Mouse (Mus musculus) ovary, postnatal 14 days (tissue): ENCODE results near the gene Serpinb1a.

Experiments used
- DNase-seq: peaks from one replicate; pipeline ENCODE4 v3.0.0; 2022; ENCODE audit warnings: low spot score

The Serpinb1a gene

GRCm38 (mm10) chr13:32834513-32834912 is 16.5 kb downstream of the Serpinb1a start:
- no peak for DNase-seq

DNA sequence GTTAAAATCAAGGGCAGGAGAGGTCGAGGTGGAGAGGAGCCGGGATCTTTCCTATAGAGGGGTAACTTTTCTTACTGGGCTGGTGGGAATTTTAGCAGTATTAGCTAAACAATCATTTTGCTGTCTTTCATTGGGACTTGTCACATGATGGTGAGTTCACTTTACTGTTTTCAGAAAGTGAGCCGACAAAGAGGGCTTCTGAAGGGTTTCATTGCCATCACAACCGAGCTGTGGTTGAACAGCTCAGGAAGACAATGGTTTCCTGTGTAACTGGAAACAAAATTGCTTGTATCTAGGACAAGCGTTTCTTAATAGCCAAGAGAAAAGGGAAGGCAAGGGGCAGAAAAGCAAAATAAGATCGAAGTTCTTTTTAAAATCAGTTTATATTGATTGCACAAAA is 17.7 kb downstream of the Serpinb1a start:
- DNase-seq = no peak

DNA sequence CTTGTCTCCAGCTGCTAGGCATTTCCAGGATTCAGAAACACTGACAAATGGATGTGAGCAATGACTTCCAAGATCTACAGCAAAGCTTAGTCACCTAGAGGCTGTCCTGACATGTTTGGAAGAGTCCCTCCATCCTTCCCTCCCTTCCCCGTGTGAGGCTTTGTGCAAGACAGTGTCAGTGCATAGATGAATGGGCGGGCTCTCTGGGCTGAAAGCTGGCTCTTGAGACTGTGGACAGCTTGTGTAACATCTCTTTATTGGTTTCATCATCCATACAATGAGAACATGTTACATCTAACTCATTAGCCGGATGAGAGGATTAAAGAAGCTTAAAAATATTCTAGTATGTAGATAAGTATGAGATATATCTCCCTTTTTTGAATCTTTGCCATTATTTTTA is 18.2 kb downstream of the Serpinb1a start:
- DNase-seq = no peak

- no peak for DNase-seq
These were observed 19.3 kb downstream of the Serpinb1a start for GRCm38 (mm10) chr13:32831505-32832273.

DNA sequence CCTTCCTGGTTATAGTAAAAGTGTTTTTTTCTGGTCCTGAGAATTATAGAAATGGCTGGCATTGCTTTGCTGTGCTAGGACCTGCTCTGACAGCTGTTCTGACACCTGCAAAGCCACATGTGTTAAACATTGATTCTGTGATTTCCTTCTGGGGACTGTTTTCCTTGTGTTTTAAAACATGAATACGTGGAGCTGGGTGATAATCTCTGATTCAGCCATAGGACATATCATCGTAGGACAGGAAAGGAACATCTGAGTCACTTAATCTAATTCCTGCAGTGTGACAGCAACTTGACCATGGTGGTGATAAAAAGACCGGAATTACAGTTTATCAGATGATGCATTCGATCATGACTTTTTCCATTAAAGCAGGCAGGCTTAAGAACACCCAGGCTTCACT is 22.1 kb downstream of the Serpinb1a start:
- no peak for DNase-seq

- DNase-seq = peak; percentile 52
These were observed 23.0 kb downstream of the Serpinb1a start for GRCm38 (mm10) chr13:32827951-32828350.

- no peak for DNase-seq
These were observed 23.7 kb downstream of the Serpinb1a start for GRCm38 (mm10) chr13:32827111-32827822.

- no peak for DNase-seq
These were observed 25.4 kb downstream of the Serpinb1a start for GRCm38 (mm10) chr13:32825546-32825945.

GRCm38 (mm10) chr13:32824377-32825330 is 26.3 kb downstream of the Serpinb1a start:
- no peak for DNase-seq

DNA sequence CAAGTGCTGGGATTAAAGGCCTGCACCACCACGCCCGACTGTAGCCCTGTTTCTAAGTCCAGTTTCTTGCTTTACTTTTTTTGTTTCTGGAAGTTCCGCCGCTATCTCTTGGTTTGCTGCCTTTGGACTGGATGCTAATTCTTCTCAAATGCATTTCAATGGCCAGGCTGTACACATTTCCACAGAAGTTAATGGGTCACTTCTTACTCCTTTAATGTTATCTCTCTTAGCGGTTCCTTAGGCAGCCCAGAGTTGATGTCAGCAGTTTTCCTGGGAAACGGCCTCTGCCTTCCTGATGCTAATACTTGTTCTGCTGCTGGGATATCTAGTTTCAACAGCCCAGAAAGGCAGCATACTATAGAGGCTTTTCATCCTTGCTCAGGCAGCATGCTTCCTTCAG is 27.9 kb downstream of the Serpinb1a start:
- DNase-seq = no peak

DNA sequence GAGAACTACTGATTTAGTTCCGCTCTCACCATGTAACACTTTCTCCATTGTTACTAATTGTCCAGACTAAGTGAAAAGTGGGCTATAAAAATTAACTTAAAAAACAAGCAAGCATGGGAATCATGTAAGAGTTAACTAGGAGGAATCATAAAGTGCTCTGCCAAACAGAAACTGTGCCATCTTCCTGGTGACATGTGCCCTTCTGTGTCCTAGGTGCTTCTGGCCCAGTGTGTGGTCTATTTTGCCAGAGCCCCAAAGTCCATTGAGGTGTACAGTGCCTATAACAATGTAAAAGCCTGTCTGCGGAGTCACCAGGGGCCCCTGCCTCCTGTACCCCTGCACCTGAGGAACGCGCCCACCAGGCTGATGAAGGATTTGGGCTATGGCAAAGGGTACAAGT is 29.3 kb downstream of the Serpinb1a start:
- no peak for DNase-seq

DNA sequence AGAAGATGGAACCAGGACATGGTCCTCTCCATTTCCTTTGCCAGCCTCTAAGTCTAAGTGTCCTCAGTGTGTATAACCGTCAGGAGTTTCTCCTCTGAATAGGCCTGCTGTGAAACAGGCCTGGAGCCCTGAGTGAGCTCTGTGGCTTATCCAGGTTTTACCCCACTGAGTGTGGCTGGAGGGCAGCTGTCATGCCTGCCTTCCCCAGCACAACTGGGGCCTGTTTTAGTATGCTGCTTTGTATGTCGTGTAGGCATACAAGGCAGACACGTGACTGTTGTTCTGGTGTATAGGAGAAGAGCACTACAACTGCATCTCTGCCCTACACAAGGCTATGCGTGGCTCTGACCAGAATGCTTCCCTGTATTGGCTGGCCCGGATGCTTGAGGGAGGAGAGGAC is 31.1 kb downstream of the Serpinb1a start:
- DNase-seq = no peak

DNA sequence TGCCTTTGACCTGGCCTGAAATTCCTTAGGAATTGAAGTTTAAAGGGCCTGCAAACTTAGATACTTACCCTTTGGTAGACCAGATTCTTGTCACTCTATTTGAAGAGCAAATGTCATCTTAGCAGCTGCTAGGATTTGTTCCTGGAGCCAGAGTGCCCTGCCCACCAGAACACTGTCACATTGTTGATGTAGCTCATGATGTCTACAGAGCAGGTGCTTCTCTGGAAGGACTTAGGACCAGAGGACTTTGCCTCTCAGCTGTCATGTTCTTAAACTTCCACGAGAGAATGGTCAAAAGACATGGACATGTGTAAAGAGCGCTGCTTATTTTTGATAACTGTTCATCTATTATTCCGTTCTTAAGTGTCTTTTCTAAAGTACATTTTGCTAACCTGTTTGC is 31.7 kb downstream of the Serpinb1a start:
- no peak for DNase-seq

DNA sequence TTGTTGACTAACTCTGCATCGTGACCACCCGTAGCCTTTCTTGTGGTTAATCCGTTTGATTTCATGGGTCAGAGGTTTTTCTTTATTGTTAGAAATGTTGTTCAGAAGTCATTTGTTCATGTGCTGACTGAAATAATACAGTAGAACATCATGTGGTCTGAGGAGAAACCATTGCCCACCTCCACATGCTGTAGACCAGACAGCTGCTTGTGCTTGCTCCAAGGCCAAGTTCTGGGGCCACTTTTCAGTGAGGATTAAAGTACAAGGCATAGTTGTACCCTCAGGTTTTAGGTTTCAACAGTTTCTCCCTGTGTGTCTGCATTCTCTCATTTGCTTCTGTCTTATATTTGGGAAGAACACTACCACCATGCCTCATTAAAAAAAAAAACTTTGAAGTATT is 43.4 kb downstream of the Serpinb1a start:
- DNase-seq = no peak

DNA sequence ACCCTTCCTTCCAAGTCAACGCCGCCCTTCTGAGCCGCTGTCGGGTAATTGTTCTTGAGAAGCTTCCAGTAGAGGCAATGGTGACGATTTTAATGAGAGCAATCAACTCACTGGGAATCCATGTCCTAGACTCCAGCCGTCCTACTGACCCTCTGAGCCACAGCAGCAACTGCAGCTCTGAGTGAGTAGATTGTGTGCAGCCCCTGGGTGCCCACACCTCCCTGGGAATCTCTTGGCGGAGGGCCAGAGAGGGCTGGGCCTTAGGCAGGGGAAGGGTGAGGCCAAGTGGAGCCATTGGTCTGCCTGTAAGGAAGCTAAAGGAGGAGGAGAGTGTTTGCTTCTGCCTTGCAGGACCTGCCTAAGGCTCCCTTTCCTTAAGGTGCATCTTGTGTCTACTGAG is 44.2 kb downstream of the Serpinb1a start:
- DNase-seq = no peak

GRCm38 (mm10) chr13:32803701-32804345 is 47.2 kb downstream of the Serpinb1a start:
- DNase-seq = no peak

DNA sequence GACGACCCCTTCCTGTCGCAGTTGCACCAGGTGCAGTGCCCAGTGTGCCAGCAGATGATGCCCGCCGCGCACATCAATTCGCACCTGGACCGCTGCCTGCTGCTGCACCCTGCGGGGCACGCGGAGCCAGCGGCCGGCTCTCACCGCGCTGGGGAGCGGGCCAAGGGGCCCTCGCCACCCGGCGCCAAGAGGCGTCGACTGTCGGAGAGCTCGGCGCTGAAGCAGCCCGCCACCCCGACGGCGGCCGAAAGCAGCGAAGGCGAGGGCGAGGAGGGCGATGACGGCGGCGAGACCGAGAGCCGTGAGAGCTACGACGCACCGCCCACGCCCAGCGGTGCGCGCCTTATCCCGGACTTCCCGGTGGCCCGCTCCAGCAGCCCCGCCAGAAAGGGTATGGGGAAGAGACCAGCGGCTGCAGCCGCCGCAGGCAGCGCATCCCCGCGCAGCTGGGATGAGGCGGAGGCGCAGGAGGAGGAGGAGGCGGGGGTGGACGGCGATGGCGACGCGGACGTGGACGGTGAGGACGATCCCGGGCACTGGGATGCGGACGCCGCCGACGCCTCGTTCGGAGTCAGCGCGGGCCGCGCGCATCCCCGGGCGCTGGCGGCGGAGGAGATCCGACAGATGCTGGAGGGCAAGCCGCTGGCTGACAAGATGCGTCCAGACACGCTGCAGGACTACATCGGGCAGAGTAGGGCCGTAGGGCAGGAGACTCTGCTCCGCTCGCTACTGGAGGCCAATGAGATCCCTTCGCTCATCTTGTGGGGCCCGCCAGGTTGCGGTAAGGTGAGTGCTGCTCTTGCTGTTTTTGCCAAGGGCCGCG is 48.5 kb downstream of the Serpinb1a start, which contains the start of gene D930007J09Rik:
D930007J09Rik (minus strand) TSS at position 591 of the 823 bp plus-strand sequence.
- peak; percentile 19 for DNase-seq

- peak; percentile 93 for DNase-seq
These were observed 49.2 kb downstream of the Serpinb1a start, which contains the start of gene Wrnip1 for GRCm38 (mm10) chr13:32801693-32802221. Gene Wrnip1 (plus strand): TSS chr13:32802038.

DNA sequence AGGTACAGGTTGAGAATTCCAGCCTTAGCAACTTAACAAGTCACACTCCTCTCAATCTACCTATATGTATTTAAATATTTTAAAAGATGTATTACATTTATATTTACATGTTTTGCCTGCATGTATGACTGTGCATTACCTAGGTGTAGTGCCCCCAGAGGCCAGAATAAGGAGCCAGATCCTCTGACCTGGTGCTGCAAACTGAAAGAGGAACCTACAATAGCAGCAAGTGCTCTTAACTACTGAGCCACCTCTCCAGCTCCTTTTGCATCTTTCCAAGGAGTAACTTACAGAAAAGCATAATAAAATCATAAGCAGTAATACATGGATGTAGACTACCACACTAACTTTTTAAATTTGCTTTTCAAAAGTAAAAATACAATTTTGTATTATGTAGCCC is 50.1 kb downstream of the Serpinb1a start:
- DNase-seq = no peak

- no peak for DNase-seq
These were observed 51.9 kb downstream of the Serpinb1a start for GRCm38 (mm10) chr13:32799131-32799530.

DNA sequence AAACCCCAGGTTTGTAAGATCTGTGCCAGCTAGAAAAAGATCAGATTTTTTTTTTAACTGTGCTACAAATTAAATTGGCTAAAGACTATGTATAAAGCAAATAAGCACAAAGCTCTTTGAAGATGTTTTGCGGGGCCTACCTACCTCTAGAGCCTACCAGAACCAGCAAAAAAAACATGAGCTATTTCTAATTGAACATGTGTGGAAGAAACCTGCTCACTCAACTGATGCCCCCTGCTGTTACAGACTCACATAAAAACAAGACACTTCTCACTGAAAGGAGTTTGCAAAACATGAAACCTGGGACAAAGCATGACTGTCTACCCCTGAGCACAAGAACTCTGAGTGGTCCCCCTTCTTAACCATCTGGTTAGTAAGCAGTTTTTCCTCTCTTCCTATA is 53.9 kb downstream of the Serpinb1a start:
- no peak for DNase-seq
